Mouse (Mus musculus): ENCODE data around the gene Loxl3.

Gene Loxl3

DNA sequence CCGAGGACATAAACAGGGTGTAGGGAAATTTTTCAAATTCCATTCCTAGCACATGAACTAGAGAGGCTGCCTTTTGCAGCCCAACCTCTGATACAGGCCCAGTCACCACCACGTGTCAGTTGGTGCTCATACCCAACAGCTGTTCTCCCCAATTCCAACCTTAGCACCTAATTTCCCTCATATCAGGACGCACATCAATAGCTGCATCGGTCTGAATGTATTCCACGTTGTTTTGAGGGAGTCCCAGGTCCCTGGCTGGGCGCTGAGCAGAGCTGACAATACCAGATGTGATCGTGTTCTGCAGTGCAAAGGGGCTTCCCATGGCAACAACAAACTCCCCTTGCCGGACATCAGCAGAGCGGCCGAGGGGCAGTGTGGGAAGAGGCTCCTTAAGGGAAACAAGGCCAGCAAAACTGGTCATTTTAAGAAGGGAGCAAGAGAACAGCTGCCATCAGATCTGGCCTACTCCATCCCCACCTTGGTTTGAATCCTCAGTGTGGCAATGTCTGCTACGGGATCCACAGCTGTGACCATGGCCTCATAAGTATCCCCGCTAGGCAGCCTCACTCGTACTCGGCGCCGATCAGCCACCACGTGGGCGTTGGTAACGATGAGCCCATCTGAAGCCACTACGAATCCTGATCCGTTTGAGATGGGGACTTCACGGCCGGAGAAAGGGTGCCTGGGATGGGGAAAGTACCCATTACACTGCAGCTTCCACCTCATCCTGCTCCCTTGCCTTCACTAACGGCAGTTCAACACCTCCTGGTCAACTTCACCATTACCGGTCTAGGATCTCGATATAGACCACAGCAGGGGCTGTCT is 19.4 kb downstream of the Loxl3 start:
- no peak for DNase-seq (ENCODE audit: low read depth, low spot score)

DNA sequence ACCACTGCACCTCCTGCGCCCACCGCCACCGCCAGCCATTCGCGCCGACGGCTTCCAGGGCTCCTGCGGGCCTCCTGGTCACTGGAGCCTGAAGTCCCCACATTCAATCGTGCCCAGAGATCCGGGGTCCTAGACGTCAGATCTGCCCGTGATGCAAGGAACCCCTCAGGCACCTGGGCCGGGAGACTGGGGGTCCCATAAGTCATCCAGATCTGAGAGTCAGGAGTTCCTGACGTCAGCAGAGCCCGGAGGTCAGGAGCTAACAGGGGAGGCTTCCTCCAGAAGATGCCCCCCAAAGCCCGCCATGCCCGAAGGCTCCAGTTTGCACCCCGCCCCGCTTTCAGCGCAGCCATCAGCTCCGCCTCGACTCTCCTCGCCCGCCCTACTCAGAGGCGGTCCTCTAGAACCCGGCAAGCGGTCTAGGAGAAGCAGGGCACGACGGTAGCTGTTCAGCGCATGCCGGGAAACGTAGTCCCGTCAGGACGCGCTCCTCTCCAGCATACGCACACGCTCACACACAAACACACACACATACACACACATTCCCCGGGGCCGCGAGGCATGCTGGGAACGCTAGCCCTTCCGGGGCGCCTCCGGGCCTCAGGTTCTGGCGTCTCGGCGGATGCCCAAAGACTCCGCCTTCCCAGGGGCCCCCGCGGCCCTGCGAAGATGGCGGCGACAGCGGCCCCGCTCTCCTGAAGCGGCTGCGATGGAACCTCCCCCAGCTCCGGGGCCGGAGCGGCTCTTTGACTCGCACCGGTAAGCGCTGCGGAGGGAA is 20.3 kb downstream of the Loxl3 start, which contains the start of gene Aup1:
Aup1 (plus strand) TSS at position 448 of the 778 bp plus-strand sequence.
- peak; percentile 96 for DNase-seq (ENCODE audit: low read depth, low spot score)

DNA sequence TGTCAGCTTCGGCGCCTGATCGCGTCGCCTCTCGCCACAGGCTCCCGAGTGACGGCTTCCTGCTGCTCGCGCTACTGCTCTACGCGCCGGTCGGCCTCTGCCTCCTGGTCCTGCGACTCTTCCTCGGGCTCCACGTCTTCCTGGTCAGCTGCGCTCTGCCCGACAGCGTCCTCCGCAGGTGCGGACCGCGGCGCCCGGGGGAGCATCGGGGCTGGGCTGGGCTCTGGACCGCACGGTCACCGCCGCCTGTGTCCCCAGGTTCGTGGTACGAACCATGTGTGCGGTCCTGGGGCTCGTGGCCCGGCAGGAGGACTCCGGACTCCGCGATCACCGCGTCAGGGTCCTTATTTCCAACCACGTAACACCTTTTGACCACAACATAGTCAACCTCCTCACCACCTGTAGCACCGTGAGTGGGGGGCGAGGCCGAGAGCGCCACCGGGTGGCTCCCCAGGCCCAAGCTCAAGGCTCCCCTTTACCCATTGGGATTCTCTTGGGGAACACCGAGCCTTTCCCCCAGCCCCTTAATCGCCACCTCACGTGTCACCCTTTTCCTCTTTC is 21.0 kb downstream of the Loxl3 start, which contains the start of gene Htra2:
Htra2 (minus strand) TSS at position 403 of the 561 bp plus-strand sequence.
- no peak for DNase-seq (ENCODE audit: low read depth, low spot score)

DNA sequence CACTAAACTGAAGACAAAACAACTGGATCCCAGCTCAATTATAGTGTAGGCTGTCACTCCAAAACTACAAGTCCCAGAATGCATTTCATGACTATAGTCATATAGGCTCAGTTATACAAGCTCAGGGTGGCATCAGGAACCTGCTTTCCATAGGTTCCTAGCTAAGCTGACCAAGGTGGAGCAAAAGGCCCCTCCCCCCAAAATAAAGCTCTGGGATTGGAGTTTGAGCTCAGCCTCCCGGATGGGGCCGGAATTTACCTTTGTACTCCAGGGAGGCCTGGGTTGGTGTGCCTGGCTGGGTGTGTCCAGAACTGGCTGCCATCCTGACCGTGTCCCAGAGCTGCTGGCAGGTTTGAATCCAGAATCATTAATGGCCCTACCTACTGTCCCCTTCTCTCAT is 23.8 kb downstream of the Loxl3 start, which contains the start of gene Dqx1:
Dqx1 (plus strand) TSS at position 55 of the 400 bp plus-strand sequence.
- no peak for DNase-seq (ENCODE audit: low read depth, low spot score)

DNA sequence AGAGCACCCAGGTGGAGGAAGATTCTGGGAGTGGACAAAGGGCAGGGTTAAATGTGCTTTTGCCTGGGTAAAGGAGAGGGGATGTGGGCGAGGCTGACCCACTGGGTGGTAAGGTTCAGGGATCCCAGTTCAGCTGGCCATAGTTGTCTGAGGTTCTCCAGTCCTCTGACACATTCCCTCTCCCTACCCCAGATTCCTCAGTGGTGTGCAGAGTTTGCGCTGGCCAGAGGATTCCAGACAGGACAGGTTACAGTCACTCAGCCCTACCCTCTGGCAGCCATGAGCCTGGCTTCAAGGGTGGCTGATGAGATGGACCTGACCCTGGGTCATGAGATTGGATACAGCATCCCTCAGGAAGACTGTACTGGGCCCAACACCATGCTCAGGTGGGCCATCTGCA is 24.8 kb downstream of the Loxl3 start:
- DNase-seq (ENCODE audit: low read depth, low spot score) = no peak

DNA sequence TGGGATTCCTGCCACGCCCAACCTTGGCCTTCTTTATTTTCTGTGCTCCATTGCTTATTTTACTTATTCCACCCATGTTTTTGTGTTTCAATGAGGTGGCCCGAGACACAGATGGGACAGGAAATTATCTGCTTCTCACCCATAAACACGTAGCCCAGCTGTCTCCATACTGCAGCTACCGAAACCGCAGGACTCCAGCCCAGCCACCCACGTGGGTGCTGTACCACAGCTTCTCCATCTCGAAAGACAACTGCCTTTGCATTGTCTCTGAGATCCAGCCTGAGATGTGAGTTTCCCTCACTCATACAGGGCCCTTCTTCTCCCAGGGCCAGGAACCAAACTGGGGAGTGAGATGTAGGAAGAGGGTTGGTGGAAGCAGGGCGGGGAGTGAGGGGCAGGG is 32.0 kb downstream of the Loxl3 start:
- no peak for DNase-seq (ENCODE audit: low read depth, low spot score)

DNA sequence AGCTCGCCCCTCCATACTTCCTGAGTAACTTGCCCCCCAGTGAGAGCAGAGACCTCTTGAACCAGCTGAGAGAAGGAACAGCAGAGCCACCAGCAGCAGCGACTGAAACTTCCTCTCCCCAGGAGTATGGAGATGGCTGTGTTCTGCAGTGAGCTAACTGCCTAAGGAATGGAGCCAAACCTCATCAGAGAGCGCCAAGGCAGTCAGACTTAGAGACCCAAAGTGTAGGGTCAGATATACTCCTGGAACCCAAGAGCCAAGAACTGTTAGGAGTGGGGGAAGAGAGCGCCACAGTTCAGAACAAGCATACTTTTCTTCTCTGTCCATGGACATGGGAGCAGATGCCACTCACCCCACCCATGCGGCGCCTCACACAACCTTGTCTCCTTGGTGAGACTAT is 32.5 kb downstream of the Loxl3 start:
- no peak for DNase-seq (ENCODE audit: low read depth, low spot score)

DNA sequence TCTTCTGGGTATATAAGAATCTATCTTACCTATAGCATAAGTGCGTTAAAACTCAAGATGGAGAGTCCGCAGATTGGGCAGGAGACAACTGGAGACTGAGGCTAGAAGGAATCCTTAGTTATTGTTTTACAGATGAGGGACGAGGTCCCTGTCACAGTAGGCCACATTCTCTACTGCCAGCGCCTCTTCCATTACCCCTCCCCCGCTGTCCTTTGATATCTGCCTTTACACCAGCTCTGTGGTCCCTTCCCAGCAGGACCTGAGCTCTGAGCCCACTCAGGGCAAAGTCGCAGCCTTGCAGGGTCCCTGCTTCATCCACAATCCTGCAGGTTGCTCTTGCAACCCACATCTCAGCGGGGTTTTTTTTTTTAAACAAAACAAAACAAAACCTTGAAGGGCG is 34.2 kb downstream of the Loxl3 start:
- no peak for DNase-seq (ENCODE audit: low read depth, low spot score)

DNA sequence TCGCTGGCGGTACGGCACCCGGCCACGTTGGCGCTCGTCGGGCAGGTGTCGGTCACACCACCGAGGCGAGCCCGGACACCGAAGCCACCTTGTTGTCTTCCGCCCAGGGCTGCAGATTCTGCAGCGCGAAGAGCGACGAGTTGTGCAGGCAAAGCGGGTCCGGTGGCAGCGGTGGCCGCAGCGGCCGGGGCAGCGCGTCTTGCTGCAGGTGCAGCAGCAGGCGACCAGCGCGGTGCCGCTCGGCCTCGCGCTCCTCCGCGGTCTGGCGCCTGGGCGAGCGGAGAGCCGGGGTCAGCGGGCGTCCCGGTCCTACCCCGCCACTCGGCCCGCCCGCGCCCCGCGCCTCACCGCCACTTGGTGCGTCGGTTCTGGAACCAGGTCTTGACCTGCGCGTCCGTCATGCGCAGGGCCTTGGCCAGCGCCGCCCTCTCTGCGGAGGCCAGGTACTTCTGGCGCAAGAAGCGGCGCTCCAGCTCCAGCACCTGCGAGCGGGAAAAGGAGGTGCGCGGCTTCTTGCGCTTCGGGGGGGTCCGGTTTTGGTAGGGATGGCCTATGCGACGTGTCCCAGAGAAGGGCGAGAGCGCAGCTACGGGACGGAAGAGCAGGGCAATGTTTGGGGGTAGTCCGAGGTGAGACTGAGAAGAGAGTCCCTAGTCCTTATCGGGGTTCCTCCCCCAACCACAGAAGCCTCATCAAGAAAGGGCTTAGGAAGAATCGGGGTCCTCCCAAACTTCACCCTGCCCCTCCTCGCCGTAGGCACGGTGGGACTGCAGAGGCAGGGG is 34.9 kb downstream of the Loxl3 start:
- DNase-seq (ENCODE audit: low read depth, low spot score) = no peak

DNA sequence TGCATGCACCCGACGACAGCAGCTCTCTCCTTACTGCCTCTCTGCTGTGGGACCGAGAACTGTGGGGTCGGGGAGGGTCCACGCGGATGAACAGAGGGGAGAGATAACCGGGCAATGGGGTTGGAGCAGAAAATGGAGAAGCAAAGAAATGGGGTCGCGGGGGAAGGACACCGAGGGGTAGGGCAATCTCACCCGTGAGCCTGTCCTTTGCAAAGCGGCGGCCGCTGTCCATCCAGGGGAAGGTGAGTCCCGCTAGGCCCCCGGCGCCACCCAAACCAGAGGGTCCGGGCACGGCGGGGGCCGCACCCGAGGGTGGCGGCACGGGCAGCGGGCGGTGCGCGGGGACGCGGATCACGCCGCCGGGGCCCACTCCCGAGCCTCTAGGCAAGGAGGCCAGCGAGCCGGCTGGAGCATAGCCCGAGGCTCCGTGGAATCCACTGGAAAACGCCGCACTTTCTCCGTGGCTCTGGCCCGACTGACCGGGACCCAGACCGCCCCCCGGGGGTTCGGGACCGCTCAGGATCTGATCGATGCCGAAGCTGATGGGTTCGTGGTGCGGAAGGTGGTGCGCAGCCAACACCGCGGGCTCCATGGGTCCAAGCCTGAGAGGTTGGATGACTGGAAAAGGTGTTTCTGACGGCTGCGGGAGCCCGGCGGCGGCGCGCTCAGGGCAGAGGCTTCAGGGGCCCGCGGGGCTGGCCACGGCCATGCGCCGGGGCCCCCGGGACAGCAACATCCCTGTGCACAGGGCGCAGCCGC is 35.7 kb downstream of the Loxl3 start:
- DNase-seq (ENCODE audit: low read depth, low spot score) = no peak

DNA sequence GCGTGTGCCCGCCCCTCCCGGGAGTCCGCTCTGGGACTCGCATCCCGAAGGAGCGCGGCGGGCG is 36.1 kb downstream of the Loxl3 start, which contains the start of gene Tlx2:
Tlx2 (minus strand) TSS at position 47 of the 64 bp plus-strand sequence.
- no peak for DNase-seq (ENCODE audit: low read depth, low spot score)

DNA sequence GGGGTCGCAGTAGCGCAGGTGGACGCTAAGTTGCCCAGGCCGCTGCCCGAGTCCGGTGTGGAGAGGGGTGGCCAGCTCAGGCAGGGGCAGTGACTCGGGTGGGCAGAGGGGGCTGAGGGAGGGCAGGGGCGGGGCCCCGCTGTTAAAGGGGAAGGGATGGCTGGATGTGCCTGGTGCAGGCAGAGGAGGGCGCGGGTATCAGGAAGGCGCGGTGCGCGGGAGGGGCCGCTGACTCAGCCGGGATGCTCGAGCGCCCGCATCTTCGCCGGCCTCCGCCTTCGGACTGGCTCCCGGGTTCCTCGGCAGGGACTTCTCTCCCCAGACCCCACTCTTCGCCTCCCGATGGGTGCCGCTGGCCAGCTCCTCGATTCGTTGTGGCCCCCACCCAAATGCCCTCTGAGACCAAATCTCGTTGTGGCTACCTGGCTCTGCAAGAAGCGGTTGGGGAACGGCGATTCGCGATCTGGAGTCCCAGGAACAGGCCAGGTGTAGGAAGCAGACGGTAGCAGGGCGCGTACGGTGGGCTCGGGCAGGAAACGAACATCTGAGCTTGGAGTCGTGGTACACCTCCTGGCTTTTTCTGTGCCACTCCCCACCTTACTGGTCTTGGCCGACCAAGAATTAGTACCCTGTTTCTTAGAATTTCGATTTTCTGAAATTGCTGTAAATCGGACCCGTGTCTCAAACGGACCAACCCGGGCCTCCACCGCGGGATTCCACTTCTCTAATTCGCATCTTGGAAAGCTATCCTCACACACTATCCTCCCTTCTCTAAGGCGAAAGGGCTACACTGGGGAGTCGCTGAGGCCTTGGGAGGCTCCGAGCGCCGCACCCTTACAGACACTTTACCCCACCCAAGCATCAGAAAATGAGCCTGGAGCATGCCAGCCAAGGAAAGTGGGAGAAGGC is 36.6 kb downstream of the Loxl3 start:
- no peak for DNase-seq (ENCODE audit: low read depth, low spot score)

DNA sequence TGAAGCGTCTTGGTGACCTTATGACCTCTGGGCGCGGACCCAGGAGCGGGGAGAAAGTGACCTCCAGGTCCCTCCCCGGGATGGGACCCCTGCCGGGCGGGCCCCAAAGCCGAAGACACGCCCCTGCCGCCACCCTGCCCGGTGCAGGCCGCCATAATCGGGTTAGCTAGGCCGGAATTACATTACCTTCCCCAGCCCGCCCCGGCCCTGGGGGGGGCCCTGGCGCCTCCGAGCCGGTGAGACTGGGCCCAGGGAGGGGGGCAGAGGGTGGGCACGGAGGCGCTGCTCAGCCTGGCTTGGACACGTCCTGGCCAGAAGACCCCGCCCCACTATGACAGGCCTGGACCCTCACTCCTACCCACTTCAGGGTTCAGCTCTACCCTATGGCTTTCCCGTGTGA is 37.2 kb downstream of the Loxl3 start:
- DNase-seq (ENCODE audit: low read depth, low spot score) = no peak

DNA sequence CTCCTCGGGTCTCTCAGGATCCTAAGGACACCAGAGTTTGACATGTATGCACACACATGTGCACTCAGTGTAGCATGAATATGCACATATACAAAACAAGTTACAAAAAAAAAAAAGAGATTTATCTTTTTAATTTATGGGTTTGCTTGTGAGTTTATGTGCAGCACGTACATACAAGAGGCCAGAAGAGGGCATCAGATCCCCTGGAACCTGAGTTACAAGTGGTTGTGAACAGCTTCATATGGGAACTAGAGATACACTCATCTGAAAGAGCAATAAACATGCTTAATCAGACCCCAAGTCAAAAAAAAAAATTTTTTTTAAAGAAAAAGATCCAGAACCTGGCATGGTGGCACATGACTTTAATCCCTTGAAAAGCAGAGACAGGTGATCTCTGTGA is 41.0 kb downstream of the Loxl3 start:
- DNase-seq (ENCODE audit: low read depth, low spot score) = no peak

DNA sequence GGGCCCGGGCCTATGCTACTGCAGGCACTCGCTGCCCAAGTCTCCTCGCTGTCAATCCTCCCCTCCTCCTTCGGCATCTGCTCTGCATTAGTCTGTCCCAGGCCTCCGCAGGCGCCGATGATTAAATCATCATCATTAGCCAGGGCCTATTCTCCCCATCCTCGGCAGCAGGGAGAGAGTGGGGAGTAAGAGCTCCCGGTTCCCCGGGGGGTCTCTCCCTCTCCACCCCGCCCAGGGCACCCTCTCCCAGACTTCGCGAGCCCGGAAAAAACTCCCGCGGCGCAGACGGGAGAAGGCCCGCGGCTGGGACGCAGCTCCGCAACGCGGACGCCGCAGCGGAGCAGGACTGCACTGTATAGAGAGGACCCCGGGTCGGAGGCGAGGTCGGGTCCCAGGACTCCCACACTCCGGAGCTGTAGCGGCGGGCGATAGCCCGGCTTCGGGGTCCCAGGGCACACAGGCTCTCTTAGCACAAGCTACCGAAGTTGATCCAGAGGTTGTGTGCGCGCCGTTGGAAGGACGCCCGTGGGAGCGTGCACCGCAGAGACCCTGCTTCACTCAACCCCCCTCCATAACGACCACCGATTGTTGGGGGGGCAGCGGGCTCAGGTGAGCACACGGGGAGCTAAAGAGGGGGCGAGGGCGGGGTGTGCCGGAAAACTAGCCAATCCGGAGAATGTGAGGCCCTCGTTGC is 43.8 kb downstream of the Loxl3 start, which contains the start of gene Pcgf1:
Pcgf1 (plus strand) TSS at position 240 of the 694 bp plus-strand sequence.
- no peak for DNase-seq (ENCODE audit: low read depth, low spot score)

DNA sequence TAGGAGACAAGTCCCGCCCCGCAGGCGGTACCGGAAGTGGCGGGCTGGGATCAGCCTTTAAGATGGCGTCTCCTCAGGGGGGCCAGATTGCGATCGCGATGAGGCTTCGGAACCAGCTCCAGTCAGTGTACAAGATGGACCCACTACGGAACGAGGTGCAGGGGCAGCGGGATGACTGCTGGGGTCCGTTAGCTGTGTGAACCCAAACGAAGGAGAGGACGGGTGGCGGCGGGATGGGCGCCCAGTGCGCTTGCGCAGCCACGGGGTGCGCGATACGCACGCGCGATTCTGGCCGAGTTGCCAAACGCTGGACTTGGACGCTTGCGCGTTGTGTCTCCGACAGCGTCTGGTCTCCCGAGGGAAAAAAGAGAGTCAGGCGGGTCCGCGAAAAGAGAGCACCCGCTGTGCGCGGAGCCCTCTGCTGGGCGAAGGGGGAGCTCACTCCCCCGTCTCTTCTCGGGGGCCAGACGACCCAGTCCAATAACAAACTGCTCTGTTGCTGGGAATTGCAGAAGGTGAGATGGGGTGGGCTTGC is 44.4 kb downstream of the Loxl3 start:
- DNase-seq (ENCODE audit: low read depth, low spot score) = peak; percentile 95

DNA sequence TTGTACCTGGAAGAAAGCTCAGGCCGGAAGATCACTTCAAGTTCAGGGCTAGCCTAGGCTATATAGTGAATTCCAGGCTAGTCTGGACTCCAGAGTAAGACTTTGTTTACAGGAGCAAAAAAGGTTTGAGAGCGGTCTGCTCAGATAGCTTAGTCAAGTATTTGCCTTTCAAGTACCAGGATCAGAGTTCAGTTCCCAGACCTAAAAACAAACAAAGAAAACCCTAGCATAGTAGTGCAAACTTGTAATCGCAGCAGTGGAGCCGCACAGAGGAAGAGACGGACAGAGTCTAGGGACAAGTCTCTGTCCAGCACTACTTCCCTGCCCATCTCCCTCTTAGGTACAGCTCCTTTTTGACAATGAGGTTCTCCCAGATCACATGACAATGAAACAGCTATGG is 46.2 kb downstream of the Loxl3 start:
- DNase-seq (ENCODE audit: low read depth, low spot score) = no peak

DNA sequence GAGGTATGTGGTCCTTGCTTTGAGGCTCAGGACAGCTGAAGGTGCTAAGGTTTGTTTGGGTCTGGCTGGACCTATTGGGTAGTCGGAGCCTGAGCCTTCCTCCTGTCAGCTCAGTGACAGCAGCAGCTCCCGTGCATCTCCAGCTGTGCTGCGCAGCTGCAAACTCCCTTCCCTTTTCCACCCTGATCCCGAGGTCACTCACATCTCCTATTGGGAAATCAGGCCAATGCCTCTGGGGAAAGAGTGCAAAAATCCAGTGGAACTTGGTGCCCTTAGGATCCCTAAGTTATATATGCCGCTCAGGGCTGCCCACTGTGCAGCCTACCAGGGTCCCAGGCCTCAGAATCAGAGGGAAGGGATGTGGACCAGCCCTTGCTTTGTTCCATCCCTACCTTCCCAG is 49.5 kb downstream of the Loxl3 start:
- no peak for DNase-seq (ENCODE audit: low read depth, low spot score)

DNA sequence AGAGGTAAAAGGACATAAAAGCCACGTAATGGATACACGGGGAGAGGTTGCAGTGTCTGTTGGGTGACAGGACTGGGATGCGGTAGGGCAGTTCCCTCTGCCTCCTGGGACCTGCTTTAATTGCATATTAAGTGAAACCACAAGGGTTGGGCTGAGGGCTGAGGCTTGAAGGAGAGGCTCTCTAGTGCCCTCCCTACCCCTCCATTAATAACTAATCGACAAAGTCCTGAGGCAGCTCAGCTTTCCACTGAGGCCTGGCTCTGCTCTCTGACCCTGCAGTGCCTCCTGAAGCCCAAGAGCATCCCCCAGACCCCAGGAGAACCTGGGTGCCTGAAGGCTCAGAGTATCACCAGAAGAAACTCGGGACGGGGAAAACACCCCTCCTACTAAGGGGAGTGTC is 50.5 kb downstream of the Loxl3 start:
- no peak for DNase-seq (ENCODE audit: low read depth, low spot score)

Measured in brain, embryonic 18.5 days (tissue).